Mouse (Mus musculus): ENCODE measurements around the gene 2300009A05Rik. TPM values are rescaled to one million over a fixed set of nuclear protein-coding genes. Genes with fewer than 3 reads are reported as not detected.
A peak's percentile ranks its signal among the peaks of the same experiment; 100 is the strongest.

The 2300009A05Rik gene
- polyA plus RNA-seq, 1 experiment from 2014 or later = 88.7 TPM

- no peak for ATAC-seq (ENCODE audit: low read depth)
- Histone ChIP-seq H3K4me2 (ENCODE audit: low read depth, low read length) (no peak overlapping the region), H3K9ac (replicated peaks; ENCODE audit: low read depth, low read length) (no peak overlapping the region), H3K27ac (ENCODE audit: low read depth, low read length) (no peak overlapping the region), H3K4me3 (ENCODE audit: low read depth, low read length) (no peak overlapping the region), H3K27me3 (ENCODE audit: control insufficient read depth, insufficient read depth, low read length) (no peaks in the 10 kb centered on the region), H3K36me3 (ENCODE audit: control insufficient read depth, insufficient read depth, low read length) (no peaks in the 10 kb centered on the region), H3K4me1 (ENCODE audit: control insufficient read depth, insufficient read depth, low read length) (0 out of 2 replicates have a peak, but pooled peaks cover 4% of the 10 kb centered on the region), H3K9me3 (ENCODE audit: control insufficient read depth, low read length) (no peaks in the 10 kb centered on the region)
- 79% methylated on average over 2 of the region's 2 CpGs for WGBS
Observed at GRCm38 (mm10) chr9:63391307-63391706, 7.7 kb downstream of the 2300009A05Rik start.

- no peak overlapping the region for H3K4me3 ChIP-seq (ENCODE audit: low read depth, low read length)
- no peak overlapping the region for H3K27ac ChIP-seq (ENCODE audit: low read depth, low read length)
- H3K9ac ChIP-seq (replicated peaks; ENCODE audit: low read depth, low read length) = no peak overlapping the region
- no peaks in the 10 kb centered on the region for H3K9me3 ChIP-seq (ENCODE audit: control insufficient read depth, low read length)
- H3K36me3 ChIP-seq (ENCODE audit: control insufficient read depth, insufficient read depth, low read length) = no peaks in the 10 kb centered on the region
- WGBS = 100% methylated on average over 4 of the region's 4 CpGs
- H3K4me2 ChIP-seq (ENCODE audit: low read depth, low read length) = no peak overlapping the region
- peaks cover 3% of the 10 kb centered on the region; the same call in 1 of the 2 replicates for H3K4me1 ChIP-seq (ENCODE audit: control insufficient read depth, insufficient read depth, low read length)
- ATAC-seq (ENCODE audit: low read depth) = no peak
- no peaks in the 10 kb centered on the region for H3K27me3 ChIP-seq (ENCODE audit: control insufficient read depth, insufficient read depth, low read length)
Observed at GRCm38 (mm10) chr9:63382761-63383160, 16.3 kb downstream of the 2300009A05Rik start.

- no peak for ATAC-seq (ENCODE audit: low read depth)
- no peak overlapping the region for H3K9ac ChIP-seq (replicated peaks; ENCODE audit: low read depth, low read length)
- H3K4me3 ChIP-seq (ENCODE audit: low read depth, low read length) = no peak overlapping the region
- peaks cover 20% of the 10 kb centered on the region for H3K4me1 ChIP-seq (ENCODE audit: control insufficient read depth, insufficient read depth, low read length)
- H3K27ac ChIP-seq (ENCODE audit: low read depth, low read length) = no peak overlapping the region
- WGBS = 84% methylated on average over 3 of the region's 3 CpGs
- no peaks in the 10 kb centered on the region for H3K36me3 ChIP-seq (ENCODE audit: control insufficient read depth, insufficient read depth, low read length)
- no peak overlapping the region for H3K4me2 ChIP-seq (ENCODE audit: low read depth, low read length)
- H3K27me3 ChIP-seq (ENCODE audit: control insufficient read depth, insufficient read depth, low read length) = no peaks in the 10 kb centered on the region
- H3K9me3 ChIP-seq (ENCODE audit: control insufficient read depth, low read length) = no peaks in the 10 kb centered on the region
Observed at GRCm38 (mm10) chr9:63380326-63380725, 18.7 kb downstream of the 2300009A05Rik start.

- Histone ChIP-seq H3K36me3 (ENCODE audit: control insufficient read depth, insufficient read depth, low read length) (no peaks in the 10 kb centered on the region), H3K27ac (ENCODE audit: low read depth, low read length) (peak overlapping the region; percentile 81; the same call in 1 of the 2 replicates), H3K27me3 (ENCODE audit: control insufficient read depth, insufficient read depth, low read length) (no peaks in the 10 kb centered on the region), H3K9ac (replicated peaks; ENCODE audit: low read depth, low read length) (peak overlapping the region; percentile 88), H3K9me3 (ENCODE audit: control insufficient read depth, low read length) (no peaks in the 10 kb centered on the region), H3K4me3 (ENCODE audit: low read depth, low read length) (peak overlapping the region; percentile 74), H3K4me1 (ENCODE audit: control insufficient read depth, insufficient read depth, low read length) (peaks cover 24% of the 10 kb centered on the region), H3K4me2 (ENCODE audit: low read depth, low read length) (peak overlapping the region; percentile 71)
- no peak for ATAC-seq (ENCODE audit: low read depth)
- 14% methylated on average over 8 of the region's 8 CpGs for WGBS
Observed at GRCm38 (mm10) chr9:63378174-63378573, 20.9 kb downstream of the 2300009A05Rik start.

GRCm38 (mm10) chr9:63377270-63378142, 21.5 kb downstream of the 2300009A05Rik start, which contains the start of gene Map2k5:
Map2k5 (minus strand) TSS chr9:63377902.
- Histone ChIP-seq H3K4me2 (ENCODE audit: low read depth, low read length) (peak within 1 kb of the TSS; percentile 71), H3K9ac (replicated peaks; ENCODE audit: low read depth, low read length) (peak within 1 kb of the TSS; percentile 88), H3K36me3 (ENCODE audit: control insufficient read depth, insufficient read depth, low read length) (no peaks in the 10 kb centered on the region), H3K9me3 (ENCODE audit: control insufficient read depth, low read length) (no peaks in the 10 kb centered on the region), H3K27ac (ENCODE audit: low read depth, low read length) (peak within 1 kb of the TSS; percentile 81), H3K4me1 (ENCODE audit: control insufficient read depth, insufficient read depth, low read length) (peaks cover 24% of the 10 kb centered on the region), H3K27me3 (ENCODE audit: control insufficient read depth, insufficient read depth, low read length) (no peaks in the 10 kb centered on the region), H3K4me3 (ENCODE audit: low read depth, low read length) (peak within 1 kb of the TSS; percentile 74)
- WGBS = 1% methylated on average over 58 of the region's 58 CpGs
- ATAC-seq (ENCODE audit: low read depth) = peak; percentile 91

GRCm38 (mm10) chr9:63373315-63373714, 25.7 kb downstream of the 2300009A05Rik start:
- Histone ChIP-seq H3K27ac (ENCODE audit: low read depth, low read length) (no peak overlapping the region), H3K4me1 (ENCODE audit: control insufficient read depth, insufficient read depth, low read length) (peaks cover 22% of the 10 kb centered on the region)
- no peak for ATAC-seq (ENCODE audit: low read depth)

GRCm38 (mm10) chr9:63372541-63372940, 26.5 kb downstream of the 2300009A05Rik start:
- Histone ChIP-seq H3K27ac (ENCODE audit: low read depth, low read length) (no peak overlapping the region), H3K4me1 (ENCODE audit: control insufficient read depth, insufficient read depth, low read length) (peaks cover 20% of the 10 kb centered on the region), H3K36me3 (ENCODE audit: control insufficient read depth, insufficient read depth, low read length) (no peaks in the 10 kb centered on the region), H3K4me2 (ENCODE audit: low read depth, low read length) (no peak overlapping the region), H3K9ac (replicated peaks; ENCODE audit: low read depth, low read length) (no peak overlapping the region), H3K4me3 (ENCODE audit: low read depth, low read length) (no peak overlapping the region), H3K27me3 (ENCODE audit: control insufficient read depth, insufficient read depth, low read length) (no peaks in the 10 kb centered on the region), H3K9me3 (ENCODE audit: control insufficient read depth, low read length) (no peaks in the 10 kb centered on the region)
- 51% methylated on average over 8 of the region's 8 CpGs for WGBS
- no peak for ATAC-seq (ENCODE audit: low read depth)

More at GRCm38 (mm10) chr9:63373315-63373714, 25.7 kb downstream of the 2300009A05Rik start:
- 95% methylated on average over 2 of the region's 2 CpGs for WGBS
- Histone ChIP-seq H3K4me2 (ENCODE audit: low read depth, low read length) (no peak overlapping the region), H3K4me3 (ENCODE audit: low read depth, low read length) (no peak overlapping the region), H3K9ac (replicated peaks; ENCODE audit: low read depth, low read length) (no peak overlapping the region), H3K9me3 (ENCODE audit: control insufficient read depth, low read length) (no peaks in the 10 kb centered on the region), H3K27me3 (ENCODE audit: control insufficient read depth, insufficient read depth, low read length) (no peaks in the 10 kb centered on the region), H3K36me3 (ENCODE audit: control insufficient read depth, insufficient read depth, low read length) (no peaks in the 10 kb centered on the region)

- no peak for ATAC-seq (ENCODE audit: low read depth)
Observed at GRCm38 (mm10) chr9:63360410-63360809, 38.6 kb downstream of the 2300009A05Rik start.

GRCm38 (mm10) chr9:63359016-63359415, 40.0 kb downstream of the 2300009A05Rik start:
- Histone ChIP-seq H3K4me2 (ENCODE audit: low read depth, low read length) (no peak overlapping the region), H3K9me3 (ENCODE audit: control insufficient read depth, low read length) (no peaks in the 10 kb centered on the region), H3K4me1 (ENCODE audit: control insufficient read depth, insufficient read depth, low read length) (no peaks in the 10 kb centered on the region), H3K4me3 (ENCODE audit: low read depth, low read length) (no peak overlapping the region), H3K9ac (replicated peaks; ENCODE audit: low read depth, low read length) (no peak overlapping the region), H3K36me3 (ENCODE audit: control insufficient read depth, insufficient read depth, low read length) (no peaks in the 10 kb centered on the region), H3K27me3 (ENCODE audit: control insufficient read depth, insufficient read depth, low read length) (no peaks in the 10 kb centered on the region), H3K27ac (ENCODE audit: low read depth, low read length) (no peak overlapping the region)
- 74% methylated on average over 5 of the region's 5 CpGs for WGBS
- no peak for ATAC-seq (ENCODE audit: low read depth)

More at GRCm38 (mm10) chr9:63360410-63360809, 38.6 kb downstream of the 2300009A05Rik start:
- Histone ChIP-seq H3K4me2 (ENCODE audit: low read depth, low read length) (no peak overlapping the region), H3K9ac (replicated peaks; ENCODE audit: low read depth, low read length) (no peak overlapping the region), H3K27ac (ENCODE audit: low read depth, low read length) (no peak overlapping the region), H3K27me3 (ENCODE audit: control insufficient read depth, insufficient read depth, low read length) (no peaks in the 10 kb centered on the region), H3K4me1 (ENCODE audit: control insufficient read depth, insufficient read depth, low read length) (no peaks in the 10 kb centered on the region), H3K9me3 (ENCODE audit: control insufficient read depth, low read length) (no peaks in the 10 kb centered on the region), H3K36me3 (ENCODE audit: control insufficient read depth, insufficient read depth, low read length) (no peaks in the 10 kb centered on the region), H3K4me3 (ENCODE audit: low read depth, low read length) (no peak overlapping the region)
- WGBS = 59% methylated on average over 3 of the region's 3 CpGs
